19 mouse cellular contexts compared by ENCODE assay signal in genomic region chr15:97029064-97029791, GRCm38 (mm10). TPM values are rescaled to one million over a fixed set of nuclear protein-coding genes. Genes with fewer than 3 reads are reported as not detected.
DNase-seq lines count a peak whose midpoint lies in the region; ATAC-seq and TF ChIP-seq lines count a peak whose summit lies in the region.
"Had no signal": no experiment of that assay in that cellular context is flagged by ENCODE, and none has a peak within 500 bp of the region (broad histone marks: within the 10 kb centered on the region; RNA-seq: fewer than 3 reads in every experiment).

No protein-coding gene starts in this region.

- no peak overlapping the region for H3K4me2 ChIP-seq in liver, embryonic 15.5 days
- H3K4me2 ChIP-seq in liver, embryonic 12.5 days, result no peak overlapping the region
- no peak overlapping the region; the same call in 1 of the 2 replicates for H3K4me2 ChIP-seq in liver, postnatal 0 days (ENCODE audit: low read depth, low read length)
- no peak overlapping the region for H3K4me2 ChIP-seq in hindbrain, embryonic 16.5 days (ENCODE audit: low read length)
- H3K4me2 ChIP-seq: embryonic facial prominence, embryonic 12.5 days; heart, embryonic 11.5 days; heart, embryonic 15.5 days; hindbrain, embryonic 14.5 days had no signal

- TF ChIP-seq EP300 in ES-Bruce4 (IDR thresholded peaks at IDR 0.05; ENCODE audit: insufficient read depth, low read depth, low read length), result no peak
- TF ChIP-seq EP300 in liver, postnatal 0 days (IDR thresholded peaks at IDR 0.05; ENCODE audit: low read depth), result no peak

- no peaks in the 10 kb centered on the region for H3K27me3 ChIP-seq in liver, embryonic 15.5 days
- H3K27me3 ChIP-seq in liver, embryonic 12.5 days (replicated peaks), result no peaks in the 10 kb centered on the region
- H3K27me3 ChIP-seq in C2C12 (ENCODE audit: control insufficient read depth, insufficient read depth, insufficient read length) (no peaks in the 10 kb centered on the region), ES-Bruce4 (ENCODE audit: control insufficient read depth, insufficient read depth, low read length, poor library complexity, severe bottlenecking) (no peaks in the 10 kb centered on the region)
- no peaks in the 10 kb centered on the region for H3K27me3 ChIP-seq in liver, postnatal 0 days (ENCODE audit: insufficient read depth, low read length)
- no peaks in the 10 kb centered on the region for H3K27me3 ChIP-seq in hindbrain, embryonic 16.5 days (replicated peaks; ENCODE audit: control insufficient read depth, insufficient read depth, low read length)
- H3K27me3 ChIP-seq: embryonic facial prominence, embryonic 12.5 days; heart, embryonic 15.5 days had no signal

- no peaks in the 10 kb centered on the region for H3K79me3 ChIP-seq in C2C12 (ENCODE audit: low read depth)

- WGBS in liver, embryonic 15.5 days (ENCODE audit: insufficient replicate concordance), result 52% methylated on average over 9 of the region's 9 CpGs
- WGBS in liver, embryonic 12.5 days (ENCODE audit: insufficient replicate concordance), result 60% methylated on average over 9 of the region's 9 CpGs
- 59% methylated on average over 9 of the region's 9 CpGs for WGBS in liver, postnatal 0 days (ENCODE audit: insufficient replicate concordance)
- 84% methylated on average over 9 of the region's 9 CpGs for WGBS in hindbrain, embryonic 16.5 days

- H3K4me3 ChIP-seq in liver, embryonic 15.5 days (replicated peaks), result no peak overlapping the region
- no peak overlapping the region for H3K4me3 ChIP-seq in liver, embryonic 12.5 days
- H3K4me3 ChIP-seq in C2C12 (ENCODE audit: insufficient read depth, poor library complexity, severe bottlenecking) (no peak overlapping the region), ES-Bruce4 (ENCODE audit: low read depth, low read length) (no peak overlapping the region)
- no peak overlapping the region for H3K4me3 ChIP-seq in liver, postnatal 0 days (ENCODE audit: low read depth, low read length)
- H3K4me3 ChIP-seq in hindbrain, embryonic 16.5 days (ENCODE audit: low read length), result no peak overlapping the region
- H3K4me3 ChIP-seq: embryonic facial prominence, embryonic 12.5 days; heart, adult 2 months; heart, embryonic 15.5 days; hindbrain, embryonic 10.5 days had no signal

- ATAC-seq in liver, embryonic 15.5 days (ENCODE audit: insufficient read depth), result no peak
- ATAC-seq in liver, embryonic 12.5 days, result no peak
- ATAC-seq in liver, postnatal 0 days, result peak; percentile 31
- no peak for ATAC-seq in hindbrain, embryonic 16.5 days
- ATAC-seq: forebrain, embryonic 16.5 days had no signal

- no peak for DNase-seq in liver, postnatal 0 days
- DNase-seq in spleen, postnatal 14 days (ENCODE audit: low spot score in 2 of 2), result no peak
- no peak for DNase-seq in adrenal gland, postnatal 4 days (ENCODE audit: low spot score in 2 of 2)
- DNase-seq: cerebellum, adult 11-12 months; cerebellum, adult 9-10 months; cerebellum, postnatal 25 days; gastrocnemius, postnatal 10 days; heart, adult 2 months had no signal

- peaks cover 6% of the 10 kb centered on the region; the same call in 1 of the 2 replicates for H3K4me1 ChIP-seq in liver, embryonic 15.5 days (replicated peaks)
- H3K4me1 ChIP-seq in liver, embryonic 12.5 days, result peaks cover 5% of the 10 kb centered on the region; the same call in 1 of the 2 replicates
- peaks cover 15% of the 10 kb centered on the region for H3K4me1 ChIP-seq in ES-Bruce4 (ENCODE audit: control insufficient read depth, insufficient read depth, low read length)
- H3K4me1 ChIP-seq in liver, postnatal 0 days (ENCODE audit: insufficient read depth), result peaks cover 5% of the 10 kb centered on the region
- H3K4me1 ChIP-seq in hindbrain, embryonic 16.5 days (ENCODE audit: control insufficient read depth, insufficient read depth, low read depth, low read length), result no peaks in the 10 kb centered on the region

- H3K9me3 ChIP-seq in liver, embryonic 15.5 days (replicated peaks), result no peaks in the 10 kb centered on the region
- H3K9me3 ChIP-seq in liver, embryonic 12.5 days (replicated peaks), result no peaks in the 10 kb centered on the region
- no peaks in the 10 kb centered on the region for H3K9me3 ChIP-seq in ES-Bruce4 (replicated peaks; ENCODE audit: control insufficient read depth, insufficient read depth, low read length, poor library complexity, severe bottlenecking)
- H3K9me3 ChIP-seq in liver, postnatal 0 days (ENCODE audit: low read length), result no peaks in the 10 kb centered on the region
- H3K9me3 ChIP-seq in hindbrain, embryonic 16.5 days (ENCODE audit: control insufficient read depth, low read length), result no peaks in the 10 kb centered on the region
- H3K9me3 ChIP-seq: embryonic facial prominence, embryonic 12.5 days; heart, embryonic 15.5 days; hindbrain, embryonic 10.5 days had no signal

- peak overlapping the region; percentile 24; the same call in 1 of the 2 replicates for H3K27ac ChIP-seq in liver, embryonic 15.5 days (replicated peaks)
- H3K27ac ChIP-seq in liver, embryonic 12.5 days, result no peak overlapping the region
- H3K27ac ChIP-seq in ES-Bruce4 (ENCODE audit: insufficient read depth, low read length), result peak overlapping the region; percentile 21; the same call in 1 of the 2 replicates
- H3K27ac ChIP-seq in liver, postnatal 0 days (ENCODE audit: low read depth), result peak overlapping the region; percentile 97
- no peak overlapping the region for H3K27ac ChIP-seq in hindbrain, embryonic 16.5 days (ENCODE audit: low read depth, low read length)
- H3K27ac ChIP-seq: embryonic facial prominence, embryonic 12.5 days; heart, adult 2 months; heart, embryonic 15.5 days; hindbrain, embryonic 10.5 days; hindbrain, embryonic 14.5 days had no signal

- no peaks in the 10 kb centered on the region for H3K36me3 ChIP-seq in liver, embryonic 15.5 days (replicated peaks)
- H3K36me3 ChIP-seq in liver, embryonic 12.5 days, result no peaks in the 10 kb centered on the region
- H3K36me3 ChIP-seq in C2C12 (ENCODE audit: control insufficient read depth, insufficient read depth) (no peaks in the 10 kb centered on the region), ES-Bruce4 (ENCODE audit: control insufficient read depth, insufficient read depth, low read length, poor library complexity, severe bottlenecking) (peaks cover 5% of the 10 kb centered on the region)
- no peaks in the 10 kb centered on the region for H3K36me3 ChIP-seq in liver, postnatal 0 days (replicated peaks; ENCODE audit: insufficient read depth, low read length)
- H3K36me3 ChIP-seq in hindbrain, embryonic 16.5 days (ENCODE audit: control insufficient read depth, insufficient read depth, low read length), result no peaks in the 10 kb centered on the region
- H3K36me3 ChIP-seq: embryonic facial prominence, embryonic 12.5 days; heart, embryonic 15.5 days; hindbrain, embryonic 10.5 days had no signal

- TF ChIP-seq CTCF in C2C12 (IDR thresholded peaks at IDR 0.05; ENCODE audit: control insufficient read depth, insufficient read depth, insufficient read length), result no peak
- no peak for TF ChIP-seq CTCF in ES-Bruce4 (IDR thresholded peaks at IDR 0.05; ENCODE audit: low read depth, low read length)
- TF ChIP-seq CTCF in liver, postnatal 0 days (IDR thresholded peaks at IDR 0.05; ENCODE audit: low read depth), result no peak

- H3ac ChIP-seq in C2C12 (ENCODE audit: control insufficient read depth, insufficient read length, low read depth), result no peak overlapping the region

- TF ChIP-seq POLR2A in ES-Bruce4 (IDR thresholded peaks at IDR 0.05; ENCODE audit: insufficient read depth, low read length), result no peak

- H3K79me2 ChIP-seq in C2C12 (ENCODE audit: control insufficient read depth, insufficient read depth), result no peaks in the 10 kb centered on the region

- no peak overlapping the region for H3K9ac ChIP-seq in liver, embryonic 15.5 days
- H3K9ac ChIP-seq in liver, embryonic 12.5 days, result no peak overlapping the region
- H3K9ac ChIP-seq in ES-Bruce4 (ENCODE audit: low read depth, poor library complexity, severe bottlenecking), result no peak overlapping the region
- no peak overlapping the region for H3K9ac ChIP-seq in liver, postnatal 0 days (replicated peaks)
- H3K9ac ChIP-seq in hindbrain, embryonic 16.5 days (ENCODE audit: low read depth, low read length), result no peak overlapping the region
- H3K9ac ChIP-seq: embryonic facial prominence, embryonic 12.5 days; heart, embryonic 15.5 days; hindbrain, embryonic 14.5 days had no signal

TF ChIP-seq in C2C12, 6 proteins besides CTCF, POLR2A, EP300 and RAD21:
- TF ChIP-seq MAX (IDR thresholded peaks at IDR 0.05), result no peak
- no peak for TF ChIP-seq USF1 (IDR thresholded peaks at IDR 0.05; ENCODE audit: low read depth)
- no peak for TF ChIP-seq MYOD1 (IDR thresholded peaks at IDR 0.05; ENCODE audit: control insufficient read depth, insufficient read length, low read depth)
- peak; percentile 62 for TF ChIP-seq CEBPB (IDR thresholded peaks at IDR 0.05; ENCODE audit: low read depth)
- no peak for TF ChIP-seq FOSL1 (IDR thresholded peaks at IDR 0.05; ENCODE audit: insufficient read depth, low read length, poor library complexity, severe bottlenecking)
- TF ChIP-seq MYOG (IDR thresholded peaks at IDR 0.05; ENCODE audit: control insufficient read depth, extremely low read depth, insufficient read length), result no peak

RNA-seq across cellular contexts. Expression of gene Slc38a4, which starts 26.5 kb away (rescaled TPM):
- polyA plus RNA-seq in liver, embryonic 15.5 days (2015; fragmentation: Nextera tagmentation; extraction: Ambion mirVana), result 61.9 and 67.9 TPM in 2 replicates
- polyA plus RNA-seq in liver, embryonic 12.5 days (2016; fragmentation: Nextera tagmentation; extraction: Ambion mirVana), result 43.1 and 45.1 TPM in 2 replicates
- polyA plus RNA-seq in C2C12 (2012; fragmentation: generic; extraction: Trizol), result 0.09 TPM
- 186 and 187 TPM in 2 replicates for polyA plus RNA-seq in ES-Bruce4 (2011; ENCODE audit: insufficient read depth, insufficient read length, low read depth, missing spikeins)
- 295 and 302 TPM in 2 replicates for polyA plus RNA-seq in liver, postnatal 0 days (2015; fragmentation: Nextera tagmentation; extraction: Ambion mirVana)
- total RNA-seq in adrenal gland, postnatal 4 days (2021), result 10 to 100 TPM; 30.2 to 62.8 TPM
- 2.8 and 5.3 TPM in 2 replicates for polyA plus RNA-seq in hindbrain, embryonic 16.5 days (2015; fragmentation: Nextera tagmentation; extraction: Ambion mirVana)

Comparison
In these comparisons a context has a peak if more than half of its experiments do, and no peak if none do; other contexts are left out.
1. H3K27ac ChIP-seq: peak in liver, embryonic 15.5 days (single experiment), ES-Bruce4 (single experiment) and liver, postnatal 0 days (single experiment); none in liver, embryonic 12.5 days (single experiment) and hindbrain, embryonic 16.5 days (single experiment).